Mouse (Mus musculus) bone marrow, adult 2 months (tissue): Measurements from ENCODE around the gene Prdx6.

Experiments used
- CTCF ChIP-seq: fragments of 200-500 bp; IDR thresholded peaks from 2 replicates; pipeline ENCODE4 v1.5.1; 2011; ENCODE audit warnings: low read length, control low read depth; ENCODE audit not compliant: control insufficient read depth, insufficient read depth
- POLR2A ChIP-seq: fragments of 200-500 bp; IDR thresholded peaks from 2 replicates; pipeline ENCODE4 v1.6.1; 2011; ENCODE audit warnings: low read depth, mild to moderate bottlenecking, control low read depth, low read length, borderline replicate concordance; ENCODE audit not compliant: control insufficient read depth

DNA sequence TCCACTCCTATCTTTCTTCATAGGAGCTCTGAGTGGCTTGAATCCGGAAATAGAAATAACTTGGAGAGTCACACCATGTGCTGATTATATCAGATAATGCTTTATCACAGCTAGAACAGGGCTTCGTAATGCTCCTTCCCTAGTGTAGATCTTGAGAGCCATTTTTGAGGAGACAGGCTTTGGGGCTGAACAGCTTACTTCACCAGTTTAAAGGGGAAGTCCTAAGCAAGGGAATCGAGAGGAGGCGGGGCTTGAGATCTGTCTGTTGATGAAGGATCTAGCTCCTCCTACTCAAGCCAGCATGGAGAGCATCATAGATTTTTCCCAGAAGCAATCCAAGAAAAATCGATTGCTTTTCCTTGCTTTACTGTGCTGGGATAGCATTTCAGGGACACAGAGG lies 51.2 kb downstream of the Prdx6 start:
- no peak for TF ChIP-seq CTCF
- TF ChIP-seq POLR2A, result no peak
